Mouse (Mus musculus): ENCODE measurements around the gene Spns3.

DNA sequence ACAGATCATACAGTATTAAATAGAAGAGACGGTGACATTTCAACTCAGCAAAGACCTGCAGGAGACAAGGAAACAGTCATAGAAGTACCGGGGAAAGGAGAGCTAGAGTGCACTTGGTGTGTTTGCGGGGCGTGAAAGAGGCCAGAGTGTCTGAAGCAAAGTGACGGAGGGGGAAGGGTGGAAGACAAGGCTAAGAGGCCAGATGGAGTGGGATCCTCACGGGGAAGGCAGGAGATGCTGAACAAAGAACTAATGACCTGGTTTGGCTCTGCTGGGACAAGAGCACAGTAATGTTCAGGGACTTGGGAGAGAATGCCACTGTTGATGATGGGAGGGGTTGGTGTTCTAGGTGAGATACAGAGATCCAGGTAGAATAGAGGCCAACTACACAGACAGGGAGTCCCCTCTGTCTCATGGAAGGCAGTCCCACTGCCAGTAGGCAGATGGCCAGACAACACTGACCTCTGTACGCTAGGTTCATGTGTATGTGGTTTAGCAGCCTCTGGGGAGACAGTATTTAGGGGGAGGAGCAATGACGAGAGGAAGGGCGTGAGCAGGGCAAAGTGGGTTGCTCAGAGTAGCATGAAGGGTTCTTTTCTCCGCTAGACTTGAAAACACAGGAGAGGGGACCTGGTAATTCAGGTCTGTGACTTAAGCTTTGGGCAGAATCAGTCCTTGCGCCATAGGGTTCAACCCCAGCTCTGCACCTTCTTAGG is 84.2 kb downstream of the Spns3 start:
- TF ChIP-seq POLR2A (IDR thresholded peaks at IDR 0.05; ENCODE audit: extremely low read depth, insufficient read depth, low read length) (no peak), CTCF (IDR thresholded peaks at IDR 0.05; ENCODE audit: low read depth, low read length) (no peak)
